Mouse (Mus musculus) leukemia stem cell, adult 10-12 weeks (primary cell): ENCODE results near the gene Gm5148. TPM values are rescaled to one million over a fixed set of nuclear protein-coding genes. Genes with fewer than 3 reads are reported as not detected.

Experiments used
- polyA plus RNA-seq: library from polyadenylated mRNA; stranded (reverse); fragments of >175 nt; gene quantifications from 2 replicates; pipeline ENCODE4 v1.2.3, GENCODE M21; 2012; ENCODE audit warnings: low replicate concordance

Gm5148 gene
- not detected in 2 replicates for polyA plus RNA-seq

DNA sequence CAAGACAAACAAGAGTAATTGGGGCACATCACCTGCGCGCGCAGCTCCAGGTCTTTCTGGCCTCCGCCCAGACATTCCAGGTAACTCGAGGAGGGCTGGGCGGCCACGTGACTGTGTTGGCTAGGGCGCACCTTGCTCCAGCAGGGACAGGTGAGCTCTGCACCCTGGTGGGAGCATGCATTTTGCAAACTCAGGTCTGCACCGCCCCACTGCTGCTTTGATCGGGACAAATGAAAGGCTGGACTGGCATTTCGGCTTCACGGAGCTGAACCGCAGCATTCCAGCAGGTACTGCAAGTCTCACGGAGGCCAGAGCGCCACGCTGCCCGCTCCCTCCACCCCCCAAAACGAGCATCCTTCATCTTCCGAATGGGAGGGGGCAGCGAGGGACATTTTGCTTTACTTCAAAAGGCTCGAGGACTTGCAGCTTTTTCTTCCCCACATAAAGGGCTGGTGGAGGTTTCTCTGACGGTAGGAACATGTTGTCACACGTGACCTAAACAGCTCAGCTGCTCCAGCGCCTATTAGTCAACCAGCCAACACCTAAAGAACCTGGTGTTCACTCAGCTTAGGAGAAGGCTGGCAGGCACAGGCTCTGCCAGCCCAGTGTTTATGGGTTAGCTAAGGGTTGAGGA is at the start of gene Gm5148:
Gm5148 (minus strand) TSS at position 320 of the 634 bp plus-strand sequence.

Other genes with a start within 250 kb of the Gm5148 start
- 0.06 and 0.63 TPM in 2 replicates for gene Spry1, start 84.5 kb downstream of the Gm5148 start, polyA plus RNA-seq